Mouse (Mus musculus): ENCODE measurements around the gene Rprd1b. TPM values are rescaled to one million over a fixed set of nuclear protein-coding genes. Genes with fewer than 3 reads are reported as not detected.

The Rprd1b gene
- polyA plus RNA-seq, 1 experiment: 20.8 TPM

- Histone ChIP-seq H3K4me1 (ENCODE audit: control insufficient read depth, insufficient read depth, low read length) (no peaks in the 10 kb centered on the region), H3K4me3 (ENCODE audit: insufficient read depth, low read length) (no peak overlapping the region), H3K27ac (ENCODE audit: insufficient read depth, low read length) (no peak overlapping the region)
- TF ChIP-seq CTCF (IDR thresholded peaks at IDR 0.05; ENCODE audit: borderline replicate concordance, insufficient read depth, low read length) (no peak), POLR2A (IDR thresholded peaks at IDR 0.05; ENCODE audit: low read depth, low read length) (no peak)
Observed at GRCm38 (mm10) chr2:158057030-158057429, 28.7 kb downstream of the Rprd1b start.

- TF ChIP-seq CTCF (IDR thresholded peaks at IDR 0.05; ENCODE audit: borderline replicate concordance, insufficient read depth, low read length): no peak
- TF ChIP-seq POLR2A (IDR thresholded peaks at IDR 0.05; ENCODE audit: low read depth, low read length): no peak
- peak overlapping the region; percentile 11; the same call in 1 of the 2 replicates for H3K27ac ChIP-seq (ENCODE audit: insufficient read depth, low read length)
- H3K4me1 ChIP-seq (ENCODE audit: control insufficient read depth, insufficient read depth, low read length): peaks cover under 1% of the 10 kb centered on the region; the same call in 1 of the 2 replicates
- H3K4me3 ChIP-seq (ENCODE audit: insufficient read depth, low read length): no peak overlapping the region
Observed at GRCm38 (mm10) chr2:158058534-158058933, 30.2 kb downstream of the Rprd1b start.

GRCm38 (mm10) chr2:158059666-158060105 lies 31.4 kb downstream of the Rprd1b start:
- no peak for TF ChIP-seq CTCF (IDR thresholded peaks at IDR 0.05; ENCODE audit: borderline replicate concordance, insufficient read depth, low read length)
- TF ChIP-seq POLR2A (IDR thresholded peaks at IDR 0.05; ENCODE audit: low read depth, low read length): no peak
- peaks cover 8% of the 10 kb centered on the region for H3K4me1 ChIP-seq (ENCODE audit: control insufficient read depth, insufficient read depth, low read length)
- no peak overlapping the region for H3K27ac ChIP-seq (ENCODE audit: insufficient read depth, low read length)
- no peak overlapping the region for H3K4me3 ChIP-seq (ENCODE audit: insufficient read depth, low read length)

GRCm38 (mm10) chr2:158063036-158063435 lies 34.7 kb downstream of the Rprd1b start:
- no peak overlapping the region for H3K27ac ChIP-seq (ENCODE audit: insufficient read depth, low read length)
- no peak overlapping the region for H3K4me3 ChIP-seq (ENCODE audit: insufficient read depth, low read length)
- TF ChIP-seq CTCF (IDR thresholded peaks at IDR 0.05; ENCODE audit: borderline replicate concordance, insufficient read depth, low read length) (no peak), POLR2A (IDR thresholded peaks at IDR 0.05; ENCODE audit: low read depth, low read length) (no peak)
- peaks cover 11% of the 10 kb centered on the region for H3K4me1 ChIP-seq (ENCODE audit: control insufficient read depth, insufficient read depth, low read length)

- TF ChIP-seq POLR2A (IDR thresholded peaks at IDR 0.05; ENCODE audit: low read depth, low read length): no peak
- TF ChIP-seq CTCF (IDR thresholded peaks at IDR 0.05; ENCODE audit: borderline replicate concordance, insufficient read depth, low read length): no peak
- peaks cover 11% of the 10 kb centered on the region for H3K4me1 ChIP-seq (ENCODE audit: control insufficient read depth, insufficient read depth, low read length)
- no peak overlapping the region for H3K4me3 ChIP-seq (ENCODE audit: insufficient read depth, low read length)
- peak overlapping the region; percentile 49; the same call in 1 of the 2 replicates for H3K27ac ChIP-seq (ENCODE audit: insufficient read depth, low read length)
Observed at GRCm38 (mm10) chr2:158064571-158065048, 36.3 kb downstream of the Rprd1b start.

- Histone ChIP-seq H3K27ac (ENCODE audit: insufficient read depth, low read length) (no peak overlapping the region), H3K4me3 (ENCODE audit: insufficient read depth, low read length) (no peak overlapping the region), H3K4me1 (ENCODE audit: control insufficient read depth, insufficient read depth, low read length) (peaks cover 11% of the 10 kb centered on the region)
- TF ChIP-seq CTCF (IDR thresholded peaks at IDR 0.05; ENCODE audit: borderline replicate concordance, insufficient read depth, low read length): no peak
- TF ChIP-seq POLR2A (IDR thresholded peaks at IDR 0.05; ENCODE audit: low read depth, low read length): no peak
Observed at GRCm38 (mm10) chr2:158065064-158065463, 36.8 kb downstream of the Rprd1b start.

GRCm38 (mm10) chr2:158066456-158066855 lies 38.2 kb downstream of the Rprd1b start:
- Histone ChIP-seq H3K4me3 (ENCODE audit: insufficient read depth, low read length) (no peak overlapping the region), H3K27ac (ENCODE audit: insufficient read depth, low read length) (no peak overlapping the region), H3K4me1 (ENCODE audit: control insufficient read depth, insufficient read depth, low read length) (peaks cover 11% of the 10 kb centered on the region)
- TF ChIP-seq POLR2A (IDR thresholded peaks at IDR 0.05; ENCODE audit: low read depth, low read length) (no peak), CTCF (IDR thresholded peaks at IDR 0.05; ENCODE audit: borderline replicate concordance, insufficient read depth, low read length) (no peak)

GRCm38 (mm10) chr2:158067260-158067824 lies 39.0 kb downstream of the Rprd1b start:
- H3K4me3 ChIP-seq (ENCODE audit: insufficient read depth, low read length): no peak overlapping the region
- H3K27ac ChIP-seq (ENCODE audit: insufficient read depth, low read length): no peak overlapping the region
- TF ChIP-seq POLR2A (IDR thresholded peaks at IDR 0.05; ENCODE audit: low read depth, low read length): no peak
- no peak for TF ChIP-seq CTCF (IDR thresholded peaks at IDR 0.05; ENCODE audit: borderline replicate concordance, insufficient read depth, low read length)
- H3K4me1 ChIP-seq (ENCODE audit: control insufficient read depth, insufficient read depth, low read length): peaks cover 11% of the 10 kb centered on the region

GRCm38 (mm10) chr2:158068444-158068971 lies 40.2 kb downstream of the Rprd1b start:
- Histone ChIP-seq H3K4me3 (ENCODE audit: insufficient read depth, low read length) (no peak overlapping the region), H3K27ac (ENCODE audit: insufficient read depth, low read length) (no peak overlapping the region), H3K4me1 (ENCODE audit: control insufficient read depth, insufficient read depth, low read length) (peaks cover 11% of the 10 kb centered on the region)
- no peak for TF ChIP-seq POLR2A (IDR thresholded peaks at IDR 0.05; ENCODE audit: low read depth, low read length)
- TF ChIP-seq CTCF (IDR thresholded peaks at IDR 0.05; ENCODE audit: borderline replicate concordance, insufficient read depth, low read length): no peak

GRCm38 (mm10) chr2:158070885-158071632 lies 42.8 kb downstream of the Rprd1b start:
- Histone ChIP-seq H3K4me1 (ENCODE audit: control insufficient read depth, insufficient read depth, low read length) (no peaks in the 10 kb centered on the region), H3K4me3 (ENCODE audit: insufficient read depth, low read length) (no peak overlapping the region), H3K27ac (ENCODE audit: insufficient read depth, low read length) (no peak overlapping the region)
- TF ChIP-seq POLR2A (IDR thresholded peaks at IDR 0.05; ENCODE audit: low read depth, low read length) (no peak), CTCF (IDR thresholded peaks at IDR 0.05; ENCODE audit: borderline replicate concordance, insufficient read depth, low read length) (no peak)
